Mouse (Mus musculus) neural tube, embryonic 12.5 days (tissue): ENCODE data around the gene Rmnd5b. TPM values are rescaled to one million over a fixed set of nuclear protein-coding genes. Genes with fewer than 3 reads are reported as not detected.

Experiments used
- ATAC-seq: fragments of 200-750 bp; cut with Nextera tagmentation; 2 replicates; pipeline ENCODE4 v1.8.0; 2017; ENCODE audit warnings: low read depth, mild to moderate bottlenecking, moderate TSS enrichment, moderate library complexity; ENCODE audit not compliant: low FRiP score
- H3K27ac ChIP-seq: fragments of 300-500 bp; sonication (generic); 2 replicates; pipeline ENCODE4 v1.5.1; 2016
- H3K27me3 ChIP-seq: fragments of 300-500 bp; sonication (generic); replicated peaks from 2 replicates; pipeline ENCODE4 v1.6.1; 2016; ENCODE audit warnings: mild to moderate bottlenecking
- H3K36me3 ChIP-seq: fragments of 300-500 bp; sonication (generic); 2 replicates; pipeline ENCODE4 v1.6.1; 2016; ENCODE audit warnings: mild to moderate bottlenecking
- H3K4me1 ChIP-seq: fragments of 300-500 bp; sonication (generic); 2 replicates; pipeline ENCODE4 v1.6.1; 2016
- H3K4me2 ChIP-seq: fragments of 300-500 bp; sonication (generic); replicated peaks from 2 replicates; pipeline ENCODE4 v1.6.1; 2016; ENCODE audit warnings: mild to moderate bottlenecking
- H3K4me3 ChIP-seq: fragments of 300-500 bp; sonication (generic); 2 replicates; pipeline ENCODE4 v1.5.1; 2016
- H3K9ac ChIP-seq: fragments of 300-500 bp; sonication (generic); 2 replicates; pipeline ENCODE4 v1.6.1; 2016; ENCODE audit warnings: mild to moderate bottlenecking
- H3K9me3 ChIP-seq: fragments of 300-500 bp; sonication (generic); 2 replicates; pipeline ENCODE4 v1.6.1; 2016; ENCODE audit warnings: mild to moderate bottlenecking
- WGBS: fragments of 180-500 bp; shearing (Covaris S2); methylation state at CpG from one replicate; pipeline ENCODE4 v1.1.7; 2016; 5-methylcytosine and 5-hydroxymethylcytosine counted together
- polyA plus RNA-seq: library from polyadenylated mRNA; unstranded; fragments of >200 nt; fragmentation: Nextera tagmentation; extraction: Ambion mirVana; gene quantifications from 2 replicates; pipeline ENCODE4 v1.2.1, GENCODE M21; 2016

Rmnd5b gene
- polyA plus RNA-seq, 1 experiment from 2014 or later = 57.7 TPM

- peaks cover 37% of the 10 kb centered on the region for H3K4me1 ChIP-seq
- ATAC-seq = no peak
- H3K27me3 ChIP-seq = peaks cover 24% of the 10 kb centered on the region
- H3K4me3 ChIP-seq = no peak overlapping the region
- H3K36me3 ChIP-seq = 0 out of 2 replicates have a peak, but pooled peaks cover 5% of the 10 kb centered on the region
- 0 out of 2 replicates have a peak overlapping the region, but pooled peaks have one; percentile 0 for H3K4me2 ChIP-seq
- H3K27ac ChIP-seq = no peak overlapping the region
- no peaks in the 10 kb centered on the region for H3K9me3 ChIP-seq
- WGBS = 65% methylated on average over 15 of the region's 15 CpGs
- no peak overlapping the region for H3K9ac ChIP-seq
These were observed 11.3 kb upstream of the Rmnd5b start for GRCm38 (mm10) chr11:51646751-51647667.

GRCm38 (mm10) chr11:51646245-51646644 lies 10.5 kb upstream of the Rmnd5b start:
- Histone ChIP-seq H3K4me1 (peaks cover 37% of the 10 kb centered on the region), H3K9ac (no peak overlapping the region), H3K9me3 (no peaks in the 10 kb centered on the region), H3K36me3 (0 out of 2 replicates have a peak, but pooled peaks cover 5% of the 10 kb centered on the region), H3K4me2 (no peak overlapping the region), H3K27ac (no peak overlapping the region), H3K4me3 (no peak overlapping the region), H3K27me3 (peaks cover 21% of the 10 kb centered on the region)
- ATAC-seq = no peak
- WGBS = 84% methylated on average over 7 of the region's 7 CpGs

- no peak for ATAC-seq
- H3K27ac ChIP-seq = no peak overlapping the region
These were observed 9.6 kb upstream of the Rmnd5b start for GRCm38 (mm10) chr11:51645293-51645692.

DNA sequence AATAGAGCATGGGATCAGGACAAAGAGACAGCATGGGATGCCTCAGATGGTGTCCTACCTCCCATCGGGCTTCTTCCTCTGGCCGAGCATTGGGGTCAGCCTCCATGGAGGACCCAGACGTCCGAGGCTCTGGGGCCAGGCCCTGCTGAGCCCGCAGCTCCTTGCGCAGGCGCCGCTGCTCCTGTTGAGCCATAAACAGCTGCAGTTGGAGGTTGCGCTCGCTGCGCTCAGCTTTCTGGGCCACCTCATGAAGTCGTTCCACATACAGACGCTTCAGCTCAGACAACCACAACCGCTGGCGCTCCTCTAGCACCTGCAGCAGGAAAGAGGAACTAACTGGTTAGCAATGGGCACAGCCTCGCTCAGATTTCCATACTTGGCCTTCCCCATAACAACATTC lies 8.5 kb upstream of the Rmnd5b start:
- Histone ChIP-seq H3K36me3 (0 out of 2 replicates have a peak, but pooled peaks cover 5% of the 10 kb centered on the region), H3K4me1 (peaks cover 21% of the 10 kb centered on the region), H3K9ac (no peak overlapping the region), H3K27ac (no peak overlapping the region), H3K4me3 (no peak overlapping the region), H3K4me2 (no peak overlapping the region), H3K27me3 (peaks cover 3% of the 10 kb centered on the region; the same call in 1 of the 2 replicates), H3K9me3 (no peaks in the 10 kb centered on the region)
- no peak for ATAC-seq
- 75% methylated on average over 16 of the region's 16 CpGs for WGBS

More at GRCm38 (mm10) chr11:51645293-51645692, 9.6 kb upstream of the Rmnd5b start:
- Histone ChIP-seq H3K4me1 (peaks cover 32% of the 10 kb centered on the region), H3K4me3 (no peak overlapping the region), H3K4me2 (no peak overlapping the region), H3K9me3 (no peaks in the 10 kb centered on the region), H3K27me3 (peaks cover 14% of the 10 kb centered on the region), H3K9ac (no peak overlapping the region), H3K36me3 (0 out of 2 replicates have a peak, but pooled peaks cover 5% of the 10 kb centered on the region)
- 93% methylated on average over 13 of the region's 13 CpGs for WGBS

DNA sequence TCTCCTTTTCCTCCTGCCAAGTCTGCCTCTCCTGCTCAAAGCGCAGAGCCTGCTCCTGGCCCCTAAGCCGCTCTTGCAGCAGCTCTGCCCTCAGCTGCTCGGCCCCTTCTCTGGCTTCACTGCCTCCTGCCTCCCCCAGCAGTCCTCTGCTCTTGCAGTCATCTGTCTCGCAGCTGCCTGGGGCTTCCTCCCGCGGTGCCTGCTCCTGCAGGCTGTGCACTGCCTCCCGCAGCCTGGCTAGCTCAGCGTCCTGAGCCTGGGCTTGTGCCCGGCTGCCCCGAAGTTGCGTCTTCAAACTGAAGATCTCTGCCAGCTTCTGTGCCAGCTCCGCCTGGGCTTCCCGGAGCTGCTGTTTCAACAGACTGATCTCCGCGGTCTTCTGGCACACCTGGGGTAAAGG lies 8.1 kb upstream of the Rmnd5b start:
- 73% methylated on average over 15 of the region's 15 CpGs for WGBS
- ATAC-seq = no peak
- H3K9ac ChIP-seq = no peak overlapping the region
- no peak overlapping the region for H3K4me3 ChIP-seq
- no peak overlapping the region for H3K27ac ChIP-seq
- no peaks in the 10 kb centered on the region for H3K27me3 ChIP-seq
- H3K4me1 ChIP-seq = peaks cover 16% of the 10 kb centered on the region
- 0 out of 2 replicates have a peak, but pooled peaks cover 5% of the 10 kb centered on the region for H3K36me3 ChIP-seq
- H3K9me3 ChIP-seq = no peaks in the 10 kb centered on the region
- H3K4me2 ChIP-seq = no peak overlapping the region; the same call in 1 of the 2 replicates

DNA sequence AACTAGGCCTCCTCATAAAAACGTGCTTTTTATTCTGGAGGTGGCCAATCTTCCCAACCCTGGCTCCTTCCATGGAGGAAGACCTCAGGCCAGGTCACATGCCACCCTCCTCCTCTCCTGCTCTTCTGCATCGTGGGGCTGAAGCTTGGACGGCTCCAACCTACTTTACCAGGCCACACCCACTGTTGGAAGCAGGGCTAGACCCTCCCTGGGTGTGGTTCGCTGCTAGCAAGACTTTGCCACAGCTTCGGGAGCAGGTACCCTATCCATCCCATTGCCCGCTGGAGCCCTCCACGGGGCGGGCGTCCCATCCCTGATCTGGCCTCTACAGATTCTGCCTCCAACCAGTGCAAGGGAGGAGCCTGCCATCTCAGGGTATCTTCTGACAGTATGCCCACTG lies 7.5 kb upstream of the Rmnd5b start:
- Histone ChIP-seq H3K9me3 (no peaks in the 10 kb centered on the region), H3K4me1 (peaks cover 12% of the 10 kb centered on the region), H3K4me2 (no peak overlapping the region), H3K27me3 (no peaks in the 10 kb centered on the region), H3K27ac (no peak overlapping the region), H3K9ac (no peak overlapping the region), H3K4me3 (no peak overlapping the region), H3K36me3 (0 out of 2 replicates have a peak, but pooled peaks cover 5% of the 10 kb centered on the region)
- WGBS = 86% methylated on average over 9 of the region's 9 CpGs
- ATAC-seq = no peak

- no peaks in the 10 kb centered on the region for H3K27me3 ChIP-seq
- no peak overlapping the region for H3K4me2 ChIP-seq
- peaks cover 11% of the 10 kb centered on the region for H3K4me1 ChIP-seq
- 85% methylated on average over 7 of the region's 7 CpGs for WGBS
- H3K4me3 ChIP-seq = no peak overlapping the region
- H3K27ac ChIP-seq = no peak overlapping the region
- H3K36me3 ChIP-seq = 0 out of 2 replicates have a peak, but pooled peaks cover 5% of the 10 kb centered on the region
- no peaks in the 10 kb centered on the region for H3K9me3 ChIP-seq
- no peak for ATAC-seq
- no peak overlapping the region for H3K9ac ChIP-seq
These were observed 5.1 kb upstream of the Rmnd5b start for GRCm38 (mm10) chr11:51640748-51641147.

DNA sequence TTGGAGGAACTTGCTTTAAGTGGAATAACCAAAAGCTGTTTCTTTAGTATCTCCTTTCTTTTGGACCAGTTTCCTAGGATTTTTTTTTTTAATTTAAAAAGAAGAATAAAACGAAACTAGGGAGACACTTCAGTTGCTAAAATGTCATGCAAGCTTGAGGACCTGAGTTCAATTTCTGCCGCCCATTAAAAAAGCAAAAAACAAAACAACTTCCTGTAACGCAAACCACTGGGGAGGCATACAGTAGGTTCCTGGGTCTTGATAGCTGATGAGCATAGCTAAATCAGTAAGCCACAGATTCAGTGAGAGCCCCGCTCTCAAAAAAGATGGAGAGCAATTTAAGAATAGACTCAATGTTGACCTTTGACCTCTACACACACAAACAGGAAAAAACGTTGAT lies 2.8 kb upstream of the Rmnd5b start:
- no peak for ATAC-seq
- H3K9me3 ChIP-seq = no peaks in the 10 kb centered on the region
- peaks cover 27% of the 10 kb centered on the region for H3K4me1 ChIP-seq
- 0 out of 2 replicates have a peak, but pooled peaks cover 3% of the 10 kb centered on the region for H3K36me3 ChIP-seq
- no peaks in the 10 kb centered on the region for H3K27me3 ChIP-seq
- 74% methylated on average over 5 of the region's 5 CpGs for WGBS
- H3K4me2 ChIP-seq = peak overlapping the region; percentile 34; the same call in 1 of the 2 replicates
- H3K27ac ChIP-seq = no peak overlapping the region
- H3K9ac ChIP-seq = no peak overlapping the region
- no peak overlapping the region for H3K4me3 ChIP-seq

DNA sequence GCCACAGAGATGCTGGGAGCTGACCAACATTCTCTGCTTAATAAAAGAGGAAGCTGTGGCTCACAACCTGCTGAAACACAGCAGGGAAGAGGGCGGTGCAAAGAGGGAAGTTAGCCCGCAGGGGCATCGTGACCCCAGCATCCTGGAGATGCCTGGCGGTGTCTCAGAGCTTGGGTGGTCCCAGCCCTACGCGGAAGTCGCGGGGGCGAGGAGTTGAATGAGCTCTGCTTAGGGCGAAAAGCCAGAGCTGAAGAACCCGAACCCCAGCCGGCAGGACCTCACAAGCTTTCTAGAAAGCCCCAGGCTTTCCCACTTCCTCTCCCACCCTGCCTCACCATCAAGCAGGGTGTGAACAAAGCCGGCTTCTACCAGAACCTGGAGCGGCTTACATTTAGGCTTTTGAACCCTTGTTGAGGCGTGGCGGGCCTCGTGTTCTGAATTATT lies 2.3 kb upstream of the Rmnd5b start:
- WGBS = 5% methylated on average over 17 of the region's 17 CpGs
- H3K4me2 ChIP-seq = peak overlapping the region; percentile 34
- no peak overlapping the region for H3K27ac ChIP-seq
- no peak overlapping the region for H3K4me3 ChIP-seq
- no peaks in the 10 kb centered on the region for H3K9me3 ChIP-seq
- no peaks in the 10 kb centered on the region for H3K36me3 ChIP-seq
- 0 out of 2 replicates have a peak overlapping the region, but pooled peaks have one; percentile 18 for H3K9ac ChIP-seq
- ATAC-seq = no peak
- no peaks in the 10 kb centered on the region for H3K27me3 ChIP-seq
- peaks cover 27% of the 10 kb centered on the region for H3K4me1 ChIP-seq

DNA sequence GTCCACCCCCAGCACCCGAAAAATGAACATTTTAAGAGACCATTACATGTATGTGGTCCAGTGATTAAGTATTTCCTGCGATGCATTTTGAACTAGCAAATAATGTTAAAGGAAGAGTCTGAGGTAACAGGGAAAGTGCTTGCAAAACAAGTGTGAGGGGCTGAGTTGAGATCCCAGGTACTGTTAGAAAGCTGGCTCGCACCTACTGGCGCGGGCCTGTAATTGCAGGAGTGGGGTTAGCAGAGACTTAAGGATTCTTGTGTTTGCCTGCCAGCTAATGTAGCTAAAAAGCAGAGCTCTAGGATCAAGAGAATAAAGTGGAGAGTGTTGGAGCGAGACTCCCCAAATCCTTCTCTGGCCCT lies 608 bp upstream of the Rmnd5b start:
- Histone ChIP-seq H3K9me3 (no peaks in the 10 kb centered on the region), H3K9ac (peak overlapping the region; percentile 66), H3K4me3 (peak overlapping the region; percentile 73), H3K27me3 (no peaks in the 10 kb centered on the region), H3K27ac (0 out of 2 replicates have a peak overlapping the region, but pooled peaks have one; percentile 53), H3K4me2 (peak overlapping the region; percentile 82), H3K4me1 (peaks cover 34% of the 10 kb centered on the region), H3K36me3 (no peaks in the 10 kb centered on the region)
- 6% methylated on average over 6 of the region's 6 CpGs for WGBS
- peak; percentile 62 for ATAC-seq

DNA sequence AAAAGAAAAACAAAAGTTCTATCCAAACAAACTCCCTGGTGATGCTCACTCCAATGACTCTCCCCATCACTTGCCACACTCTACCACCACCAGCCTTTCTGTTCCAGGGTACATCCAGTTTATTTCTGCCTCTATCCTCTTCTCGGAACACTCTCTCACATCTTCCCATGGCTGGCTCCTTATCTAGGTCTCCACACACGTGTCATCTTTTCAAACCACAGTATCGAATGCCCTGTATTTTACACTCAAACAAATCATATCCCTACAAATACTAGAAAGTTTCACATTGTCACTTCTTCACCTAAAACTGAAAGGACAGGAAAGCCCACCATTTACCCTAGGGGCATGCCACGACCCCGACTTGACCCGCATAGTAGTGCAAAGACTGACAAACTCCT lies 570 bp downstream of the Rmnd5b start:
- no peak for ATAC-seq
- 27% methylated on average over 6 of the region's 6 CpGs for WGBS
- H3K4me2 ChIP-seq = peak overlapping the region; percentile 82
- H3K27ac ChIP-seq = 0 out of 2 replicates have a peak overlapping the region, but pooled peaks have one; percentile 53
- H3K27me3 ChIP-seq = no peaks in the 10 kb centered on the region
- no peaks in the 10 kb centered on the region for H3K9me3 ChIP-seq
- H3K36me3 ChIP-seq = no peaks in the 10 kb centered on the region; the same call in 1 of the 2 replicates
- H3K9ac ChIP-seq = peak overlapping the region; percentile 66
- H3K4me1 ChIP-seq = peaks cover 34% of the 10 kb centered on the region
- H3K4me3 ChIP-seq = peak overlapping the region; percentile 73

GRCm38 (mm10) chr11:51633721-51634120 lies 2.0 kb downstream of the Rmnd5b start:
- Histone ChIP-seq H3K4me3 (no peak overlapping the region), H3K27me3 (no peaks in the 10 kb centered on the region), H3K27ac (no peak overlapping the region), H3K4me2 (no peak overlapping the region), H3K9me3 (no peaks in the 10 kb centered on the region), H3K4me1 (peaks cover 34% of the 10 kb centered on the region), H3K36me3 (peaks cover 8% of the 10 kb centered on the region), H3K9ac (no peak overlapping the region)
- no peak for ATAC-seq
- WGBS = 90% methylated on average over 3 of the region's 3 CpGs
